Mouse (Mus musculus): ENCODE measurements around the gene Ppp4r1.

DNA sequence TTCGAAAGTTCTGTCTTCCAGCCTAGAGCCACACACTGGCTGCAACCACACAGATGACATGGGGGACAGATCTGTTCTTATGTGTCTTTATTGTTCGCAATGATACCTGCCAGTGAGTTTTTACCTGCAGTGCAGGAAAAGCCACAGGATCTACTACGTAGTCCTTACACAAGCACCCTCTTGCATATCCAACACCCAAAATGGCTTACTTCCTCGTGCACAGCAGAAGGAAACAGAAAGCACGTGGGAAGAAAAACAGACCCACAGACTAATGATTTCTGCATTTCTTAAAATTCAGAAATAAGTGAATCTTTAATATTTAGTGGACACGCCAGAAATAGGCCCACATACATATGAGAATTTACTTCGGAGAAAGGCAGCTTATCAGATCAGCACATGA, 32.6 kb upstream of the Ppp4r1 start:
- TF ChIP-seq POLR2A (IDR thresholded peaks at IDR 0.05; ENCODE audit: extremely low read depth, insufficient read depth, low read length) (no peak), CTCF (IDR thresholded peaks at IDR 0.05; ENCODE audit: extremely low read depth, insufficient read depth, low read length) (no peak)
